In genomic region chr13:102579638-102580037, GRCm38 (mm10) we compare ENCODE assay signal across 24 mouse cellular contexts.
"Had no signal": no experiment of that assay in that cellular context is flagged by ENCODE, and none has a peak within 500 bp of the region (broad histone marks: within the 10 kb centered on the region; RNA-seq: fewer than 3 reads in every experiment).

No protein-coding gene starts in this region.

- H3K4me2 ChIP-seq: heart, embryonic 12.5 days; hindbrain, embryonic 12.5 days; hindbrain, embryonic 14.5 days; intestine, embryonic 15.5 days; limb, embryonic 12.5 days; liver, embryonic 11.5 days; liver, embryonic 13.5 days had no signal

- H3K4me3 ChIP-seq: gastrocnemius, adult 2 months; heart, embryonic 10.5 days; heart, embryonic 12.5 days; hindbrain, embryonic 10.5 days; hindbrain, embryonic 12.5 days; intestine, embryonic 15.5 days; layer of hippocampus, adult 2 months; left cerebral cortex, adult 2 months; limb, embryonic 10.5 days; limb, embryonic 12.5 days; liver, embryonic 13.5 days had no signal

- ATAC-seq: hindbrain, embryonic 16.5 days; inflammation-experienced regulatory T-cells, adult 6 months; intestine, embryonic 15.5 days; intestine, postnatal 0 days had no signal

- H3K27me3 ChIP-seq: heart, embryonic 12.5 days; hindbrain, embryonic 12.5 days; intestine, embryonic 15.5 days; liver, embryonic 13.5 days had no signal

- H3K36me3 ChIP-seq: heart, embryonic 10.5 days; heart, embryonic 12.5 days; hindbrain, embryonic 10.5 days; hindbrain, embryonic 12.5 days; intestine, embryonic 15.5 days; limb, embryonic 10.5 days; limb, embryonic 12.5 days; liver, embryonic 13.5 days had no signal

- DNase-seq: gastrocnemius, adult 2 months; gastrocnemius, postnatal 10 days; gastrocnemius, postnatal 25 days; heart, adult 18-20 months; heart, postnatal 10 days; heart, postnatal 4 days; kidney, adult 18-20 months; kidney, postnatal 4 days; liver; liver, embryonic 13.5 days had no signal
